Mouse (Mus musculus) myocyte (in vitro differentiated cells): ENCODE results near the gene Asap2. TPM values are rescaled to one million over a fixed set of nuclear protein-coding genes. Genes with fewer than 3 reads are reported as not detected.

Source experiments
- H3K27me3 ChIP-seq: one replicate; pipeline ENCODE4 v1.6.1; 2011; ENCODE audit not compliant: control insufficient read depth, insufficient read depth, insufficient read length
- H3K36me3 ChIP-seq: one replicate; pipeline ENCODE4 v1.6.1; 2011; ENCODE audit not compliant: control insufficient read depth, insufficient read depth
- H3K4me2 ChIP-seq: one replicate; pipeline ENCODE4 v1.6.1; 2011; ENCODE audit warnings: low read depth, control low read depth
- H3K4me3 ChIP-seq: one replicate; pipeline ENCODE4 v1.5.1; 2011; ENCODE audit warnings: mild to moderate bottlenecking, control low read depth, moderate library complexity
- H3K79me2 ChIP-seq: one replicate; pipeline ENCODE4 v1.6.1; 2011; ENCODE audit not compliant: control insufficient read depth, insufficient read depth
- H3ac ChIP-seq: one replicate; pipeline ENCODE4 v1.6.1; 2011; ENCODE audit not compliant: control insufficient read depth, insufficient read length
- CEBPB ChIP-seq: IDR thresholded peaks from 2 replicates; pipeline ENCODE4 v1.6.1; 2011; ENCODE audit warnings: mild to moderate bottlenecking, moderate library complexity; ENCODE audit not compliant: poor library complexity, insufficient read depth, severe bottlenecking
- E2F4 ChIP-seq: IDR thresholded peaks from one replicate; pipeline ENCODE4 v1.6.1; 2011; ENCODE audit warnings: mild to moderate bottlenecking, control low read depth, moderate library complexity; ENCODE audit not compliant: insufficient read depth
- MAX ChIP-seq: IDR thresholded peaks from one replicate; pipeline ENCODE4 v1.6.1; 2011; ENCODE audit warnings: low read depth, mild to moderate bottlenecking, control low read depth
- MYOD1 ChIP-seq, 3 experiments: IDR thresholded peaks; one replicate each; pipeline ENCODE4 v1.6.1; 2011; ENCODE audit warnings: control low read depth in 2 of 3, low read depth in 2 of 3, mild to moderate bottlenecking in 2 of 3, moderate library complexity in 1 of 3; ENCODE audit not compliant: insufficient read length in 2 of 3, control insufficient read depth in 1 of 3
- MYOG ChIP-seq, 3 experiments: IDR thresholded peaks; one replicate each; pipeline ENCODE4 v1.6.1; 2011; ENCODE audit warnings: control low read depth in 2 of 3, low read depth in 2 of 3, mild to moderate bottlenecking in 2 of 3; ENCODE audit not compliant: insufficient read length in 2 of 3, control insufficient read depth in 1 of 3, insufficient read depth in 1 of 3
- POLR2A ChIP-seq: IDR thresholded peaks from one replicate; pipeline ENCODE4 v1.6.1; 2011; ENCODE audit warnings: low read depth, mild to moderate bottlenecking, control low read depth, moderate library complexity; ENCODE audit not compliant: insufficient read length
- POLR2AphosphoS2 ChIP-seq: IDR thresholded peaks from one replicate; pipeline ENCODE4 v1.6.1; 2011; ENCODE audit warnings: low read depth, control low read depth; ENCODE audit not compliant: insufficient read length
- REST ChIP-seq: IDR thresholded peaks from one replicate; pipeline ENCODE4 v1.6.1; 2011; ENCODE audit warnings: mild to moderate bottlenecking, control low read depth, moderate library complexity; ENCODE audit not compliant: insufficient read depth, insufficient read length
- SRF ChIP-seq: IDR thresholded peaks from one replicate; pipeline ENCODE4 v1.6.1; 2011; ENCODE audit warnings: low read depth; ENCODE audit not compliant: control insufficient read depth, insufficient read length
- TCF12 ChIP-seq: IDR thresholded peaks from one replicate; pipeline ENCODE4 v1.6.1; 2011; ENCODE audit warnings: mild to moderate bottlenecking, control low read depth; ENCODE audit not compliant: poor library complexity, insufficient read depth, severe bottlenecking
- TCF3 ChIP-seq: IDR thresholded peaks from one replicate; pipeline ENCODE4 v1.6.1; 2011; ENCODE audit warnings: low read depth, control low read depth; ENCODE audit not compliant: insufficient read length
- USF1 ChIP-seq: IDR thresholded peaks from one replicate; pipeline ENCODE4 v1.6.1; 2011; ENCODE audit warnings: low read depth, mild to moderate bottlenecking, control low read depth, moderate library complexity
- polyA plus RNA-seq: library from polyadenylated mRNA; unstranded; fragments of >200 nt; fragmentation: generic; extraction: Trizol; gene quantifications from one replicate; pipeline ENCODE4 v1.2.1, GENCODE M21; 2012; ENCODE audit warnings: missing spikeins

Asap2 gene
- polyA plus RNA-seq, 1 experiment = 3.2 TPM

GRCm38 (mm10) chr12:21286712-21287650, 296.7 kb downstream of the Asap2 start:
- Histone ChIP-seq H3K4me2 (peak overlapping the region; percentile 88), H3K36me3 (peaks cover 15% of the 10 kb centered on the region), H3ac (peak overlapping the region; percentile 79), H3K4me3 (peak overlapping the region; percentile 92), H3K27me3 (no peaks in the 10 kb centered on the region), H3K79me2 (peaks cover 21% of the 10 kb centered on the region)
- TF ChIP-seq USF1 = peak; percentile 52
- no peak for TF ChIP-seq MYOG (IDR thresholded peaks at IDR 0.05; ENCODE audit: control insufficient read depth in 1 of 3, insufficient read depth in 1 of 3, insufficient read length in 2 of 3, low read depth in 2 of 3)

GRCm38 (mm10) chr12:21288716-21289395, 298.6 kb downstream of the Asap2 start:
- Histone ChIP-seq H3K4me3 (no peak overlapping the region), H3K27me3 (no peaks in the 10 kb centered on the region), H3K4me2 (no peak overlapping the region), H3ac (no peak overlapping the region), H3K36me3 (peaks cover 21% of the 10 kb centered on the region), H3K79me2 (peaks cover 21% of the 10 kb centered on the region)
- no peak for TF ChIP-seq POLR2A
- TF ChIP-seq SRF = no peak
- TF ChIP-seq TCF3 = no peak
- TF ChIP-seq POLR2AphosphoS2 = no peak
- no peak for TF ChIP-seq CEBPB
- TF ChIP-seq REST = no peak
- TF ChIP-seq MYOD1 (IDR thresholded peaks at IDR 0.05; ENCODE audit: control insufficient read depth in 1 of 3, insufficient read length in 2 of 3, low read depth in 2 of 3) = no peak
- TF ChIP-seq TCF12 = no peak
- no peak for TF ChIP-seq USF1
- TF ChIP-seq MYOG (IDR thresholded peaks at IDR 0.05; ENCODE audit: control insufficient read depth in 1 of 3, insufficient read depth in 1 of 3, insufficient read length in 2 of 3, low read depth in 2 of 3) = no peak
- TF ChIP-seq MAX = no peak
- TF ChIP-seq E2F4 = no peak

- no peak overlapping the region for H3K4me2 ChIP-seq
- H3ac ChIP-seq = no peak overlapping the region
- peaks cover 21% of the 10 kb centered on the region for H3K36me3 ChIP-seq
- no peaks in the 10 kb centered on the region for H3K27me3 ChIP-seq
- TF ChIP-seq SRF = no peak
- no peak for TF ChIP-seq MAX
- TF ChIP-seq TCF3 = no peak
- no peak for TF ChIP-seq POLR2AphosphoS2
- TF ChIP-seq POLR2A = no peak
- no peak for TF ChIP-seq TCF12
- TF ChIP-seq USF1 = no peak
- TF ChIP-seq MYOD1 (IDR thresholded peaks at IDR 0.05; ENCODE audit: control insufficient read depth in 1 of 3, insufficient read length in 2 of 3, low read depth in 2 of 3) = no peak
- no peak for TF ChIP-seq E2F4
- no peak for TF ChIP-seq MYOG (IDR thresholded peaks at IDR 0.05; ENCODE audit: control insufficient read depth in 1 of 3, insufficient read depth in 1 of 3, insufficient read length in 2 of 3, low read depth in 2 of 3)
- TF ChIP-seq CEBPB = no peak
- no peak for TF ChIP-seq REST
- H3K4me3 ChIP-seq = no peak overlapping the region
- H3K79me2 ChIP-seq = peaks cover 21% of the 10 kb centered on the region
These were observed 299.4 kb downstream of the Asap2 start for GRCm38 (mm10) chr12:21289651-21290050.

GRCm38 (mm10) chr12:21298856-21299255, 308.6 kb downstream of the Asap2 start:
- Histone ChIP-seq H3ac (no peak overlapping the region), H3K36me3 (peaks cover 22% of the 10 kb centered on the region), H3K4me2 (no peak overlapping the region), H3K79me2 (no peaks in the 10 kb centered on the region), H3K4me3 (no peak overlapping the region), H3K27me3 (no peaks in the 10 kb centered on the region)
- TF ChIP-seq SRF (no peak), USF1 (no peak), E2F4 (no peak), POLR2AphosphoS2 (no peak), POLR2A (no peak), TCF3 (no peak), CEBPB (no peak), MYOD1 (IDR thresholded peaks at IDR 0.05; ENCODE audit: control insufficient read depth in 1 of 3, insufficient read length in 2 of 3, low read depth in 2 of 3) (no peak), MAX (no peak), REST (no peak), TCF12 (no peak), MYOG (IDR thresholded peaks at IDR 0.05; ENCODE audit: control insufficient read depth in 1 of 3, insufficient read depth in 1 of 3, insufficient read length in 2 of 3, low read depth in 2 of 3) (no peak)
